Mouse (Mus musculus) stomach, embryonic 15.5 days (tissue): ENCODE measurements around the gene Oas1a. TPM values are rescaled to one million over a fixed set of nuclear protein-coding genes. Genes with fewer than 3 reads are reported as not detected.
"Not testable (repeated sequence)": the region's sequence is repeated elsewhere in the genome, so short reads cannot be mapped to it uniquely, and the experiment has no call there.

Experiments
- ATAC-seq: fragments of 200-750 bp; cut with Nextera tagmentation; 2 replicates; pipeline ENCODE4 v1.8.0; 2017; ENCODE audit warnings: low read depth, moderate number of reproducible peaks, moderate TSS enrichment; ENCODE audit not compliant: insufficient read depth, low FRiP score
- H3K27ac ChIP-seq: fragments of 300-500 bp; sonication (generic); 2 replicates; pipeline ENCODE4 v1.5.1; 2015; ENCODE audit warnings: mild to moderate bottlenecking, inconsistent platforms
- H3K27me3 ChIP-seq: fragments of 300-500 bp; sonication (generic); replicated peaks from 2 replicates; pipeline ENCODE4 v1.6.1; 2015; ENCODE audit warnings: inconsistent platforms
- H3K36me3 ChIP-seq: fragments of 300-500 bp; sonication (generic); 2 replicates; pipeline ENCODE4 v1.6.1; 2015; ENCODE audit warnings: inconsistent platforms
- H3K4me1 ChIP-seq: fragments of 300-500 bp; sonication (generic); 2 replicates; pipeline ENCODE4 v1.6.1; 2015; ENCODE audit warnings: inconsistent platforms
- H3K4me2 ChIP-seq: fragments of 300-500 bp; sonication (generic); 2 replicates; pipeline ENCODE4 v1.6.1; 2015; ENCODE audit warnings: mild to moderate bottlenecking, inconsistent platforms
- H3K4me3 ChIP-seq: fragments of 300-500 bp; sonication (generic); replicated peaks from 2 replicates; pipeline ENCODE4 v1.5.1; 2015; ENCODE audit warnings: inconsistent platforms
- H3K9ac ChIP-seq: fragments of 300-500 bp; sonication (generic); 2 replicates; pipeline ENCODE4 v1.6.1; 2015; ENCODE audit warnings: inconsistent platforms
- H3K9me3 ChIP-seq: fragments of 300-500 bp; sonication (generic); 2 replicates; pipeline ENCODE4 v1.6.1; 2016; ENCODE audit warnings: inconsistent platforms
- whole genome bisulfite sequencing: fragments of 180-500 bp; shearing (Covaris S2); methylation state at CpG from one replicate; pipeline ENCODE4 v1.1.7; 2015; 5-methylcytosine and 5-hydroxymethylcytosine counted together
- polyA plus RNA-seq: library from polyadenylated mRNA; unstranded; fragments of >200 nt; fragmentation: Nextera tagmentation; extraction: Ambion mirVana; gene quantifications from 2 replicates; pipeline ENCODE4 v1.2.1, GENCODE M21; 2015

Oas1a gene
- polyA plus RNA-seq, 1 experiment from 2014 or later, result 4.6 TPM

DNA sequence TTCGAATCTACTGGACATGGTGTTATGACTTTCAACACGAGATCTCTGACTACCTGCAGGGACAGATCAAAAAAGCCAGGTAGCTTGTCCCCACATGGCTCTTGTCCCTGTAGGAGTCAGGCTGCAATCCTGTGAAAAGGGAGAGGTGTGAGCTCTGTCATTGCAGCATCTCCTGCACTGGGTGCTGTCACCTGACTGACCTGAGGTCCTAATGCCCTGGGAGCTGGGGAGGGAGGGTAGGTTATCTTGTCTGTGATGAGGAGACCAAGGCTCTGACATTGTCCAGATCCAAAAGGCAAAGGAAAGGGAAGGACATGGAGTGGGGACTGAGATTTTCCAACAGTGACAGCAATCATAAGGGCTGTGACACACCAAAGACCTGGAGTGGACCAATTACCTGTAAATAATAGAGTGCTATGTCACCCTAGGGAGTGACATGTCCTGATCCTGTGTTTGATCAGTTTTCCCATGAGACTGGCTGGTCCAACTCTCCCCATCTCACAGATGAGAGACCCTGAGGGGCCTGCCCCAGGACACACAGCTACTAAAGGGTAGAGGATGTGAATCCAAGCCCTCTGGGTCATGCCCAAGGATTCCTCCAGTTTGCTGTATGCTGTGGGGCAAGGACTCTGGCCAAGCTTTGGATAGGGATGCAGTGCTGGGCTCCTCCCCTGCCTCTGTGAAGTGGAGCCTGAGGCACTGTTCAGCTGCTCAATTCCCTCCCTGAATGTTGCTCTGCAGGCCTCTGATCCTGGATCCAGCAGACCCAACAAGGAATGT is 12.0 kb upstream of the Oas1a start:
- H3K9ac ChIP-seq, H3K27ac ChIP-seq, H3K4me3 ChIP-seq, H3K4me1 ChIP-seq, H3K36me3 ChIP-seq, H3K27me3 ChIP-seq, ATAC-seq, H3K9me3 ChIP-seq, H3K4me2 ChIP-seq: not testable (repeated sequence)
- WGBS, result 62% methylated on average over 2 of the region's 2 CpGs

DNA sequence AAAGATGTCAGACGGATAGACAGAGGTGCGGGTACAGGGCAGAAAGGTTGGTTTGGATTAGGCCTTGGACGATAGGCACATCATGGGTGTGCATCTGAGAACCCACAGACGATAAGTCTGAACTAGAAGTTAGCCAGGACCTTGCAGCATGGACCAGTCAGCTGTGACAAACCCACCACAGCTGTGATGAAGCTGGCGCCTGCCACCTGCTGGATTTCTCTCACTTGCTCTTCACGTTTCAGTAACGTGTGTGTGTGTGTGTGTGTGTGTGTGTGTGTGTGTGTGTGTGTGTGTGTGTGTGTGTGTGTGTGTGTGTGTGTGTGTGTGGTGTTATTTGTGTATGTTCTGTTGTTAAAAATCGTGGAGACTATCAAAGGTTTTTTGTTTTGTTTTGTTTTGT is 6.9 kb upstream of the Oas1a start, which contains the start of gene Oas1d:
Oas1d (plus strand) TSS at position 333 of the 400 bp plus-strand sequence.
- ATAC-seq, H3K27me3 ChIP-seq, H3K4me1 ChIP-seq, H3K9me3 ChIP-seq, H3K9ac ChIP-seq, H3K4me2 ChIP-seq, H3K36me3 ChIP-seq, H3K27ac ChIP-seq, H3K4me3 ChIP-seq: not testable (repeated sequence)
- 43% methylated on average over 8 of the region's 8 CpGs for WGBS

DNA sequence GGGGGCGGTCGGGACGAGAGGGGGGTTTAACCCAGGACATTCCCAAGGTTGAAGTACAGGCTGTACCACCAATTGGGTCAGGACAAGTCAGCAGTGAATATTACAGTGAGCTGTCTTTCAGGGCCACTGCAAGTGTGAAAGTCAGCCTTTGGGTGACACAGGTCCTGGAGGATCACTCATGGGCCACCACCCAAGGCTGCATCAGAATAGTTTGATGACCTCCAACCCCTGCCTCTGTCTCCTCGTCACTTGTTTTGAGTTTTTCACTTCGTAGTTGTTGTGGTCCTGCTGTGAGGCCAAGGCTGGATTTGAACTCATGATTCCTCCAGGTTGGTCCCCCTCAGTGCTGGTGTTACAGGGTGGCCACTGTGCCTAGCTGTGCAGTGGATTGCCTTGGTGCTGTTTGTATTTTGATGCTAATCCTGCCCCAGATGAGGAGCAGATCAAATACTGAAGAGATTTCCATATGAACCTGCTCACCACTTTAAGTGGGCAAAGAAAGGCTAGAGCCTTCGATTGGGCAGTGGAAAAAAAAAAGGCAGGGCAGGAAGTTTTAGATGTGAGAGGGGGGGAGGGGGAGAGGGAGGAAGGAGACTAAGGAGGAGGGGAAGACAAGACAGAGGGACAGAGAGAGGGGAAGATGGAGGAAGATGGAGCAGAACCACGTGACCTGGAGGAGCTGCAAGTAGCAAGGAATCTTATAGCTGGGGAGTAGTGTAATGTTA is 1.0 kb upstream of the Oas1a start:
- Histone ChIP-seq H3K9me3 (no peaks in the 10 kb centered on the region), H3K4me1 (no peaks in the 10 kb centered on the region), H3K4me2 (no peak overlapping the region), H3K27me3 (no peaks in the 10 kb centered on the region), H3K27ac (no peak overlapping the region), H3K4me3 (no peak overlapping the region), H3K9ac (no peak overlapping the region), H3K36me3 (no peaks in the 10 kb centered on the region)
- WGBS, result 46% methylated on average over 7 of the region's 7 CpGs
- no peak for ATAC-seq

DNA sequence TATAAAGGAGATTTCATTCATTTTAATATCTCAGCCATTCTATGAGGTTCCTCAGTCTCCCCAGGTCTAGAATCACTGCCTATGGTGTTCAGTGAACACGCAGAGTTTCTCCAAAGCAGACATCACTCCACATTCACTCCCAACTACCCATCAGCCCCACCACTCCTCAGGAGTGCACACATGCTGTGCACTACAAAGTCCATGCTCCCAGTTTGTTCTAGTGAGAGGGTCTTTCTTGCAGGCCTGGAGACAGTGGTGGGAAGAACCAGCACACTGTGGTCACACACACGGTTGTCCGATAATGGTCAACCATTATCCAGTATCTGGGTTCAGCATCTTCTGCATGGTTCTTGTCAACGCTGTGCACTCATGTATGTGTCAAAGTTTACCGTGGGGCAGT is 5.3 kb downstream of the Oas1a start:
- Histone ChIP-seq H3K36me3 (no peaks in the 10 kb centered on the region), H3K4me2 (no peak overlapping the region), H3K4me3 (no peak overlapping the region), H3K4me1 (no peaks in the 10 kb centered on the region), H3K27ac (no peak overlapping the region), H3K9me3 (no peaks in the 10 kb centered on the region), H3K27me3 (no peaks in the 10 kb centered on the region), H3K9ac (no peak overlapping the region)
- ATAC-seq, result no peak
- WGBS, result 91% methylated on average over 5 of the region's 5 CpGs

DNA sequence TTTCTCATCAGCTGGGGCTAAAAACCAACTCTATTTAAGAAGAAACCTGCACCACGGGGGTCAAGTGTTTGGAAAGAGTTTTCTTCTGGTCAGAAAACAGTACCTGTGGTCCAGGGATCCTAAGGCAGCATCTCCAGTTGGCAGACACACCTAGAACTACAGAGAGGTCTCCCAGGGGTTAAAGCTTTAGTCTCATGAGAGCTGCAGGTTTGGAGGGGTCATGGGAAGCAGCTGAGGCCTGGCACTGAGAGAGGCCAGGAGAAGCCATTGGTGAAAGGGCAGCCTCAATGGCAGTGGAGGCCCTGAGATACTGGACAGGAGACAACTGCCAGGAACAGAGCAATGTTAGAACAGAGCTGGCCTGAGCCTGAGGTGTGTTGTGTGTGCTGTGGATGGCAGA is 6.7 kb downstream of the Oas1a start:
- Histone ChIP-seq H3K36me3 (no peaks in the 10 kb centered on the region), H3K27me3 (no peaks in the 10 kb centered on the region), H3K4me1 (no peaks in the 10 kb centered on the region), H3K27ac (no peak overlapping the region), H3K4me2 (no peak overlapping the region), H3K9me3 (no peaks in the 10 kb centered on the region), H3K9ac (no peak overlapping the region), H3K4me3 (no peak overlapping the region)
- 45% methylated on average over 1 of the region's 1 CpGs for WGBS
- no peak for ATAC-seq

DNA sequence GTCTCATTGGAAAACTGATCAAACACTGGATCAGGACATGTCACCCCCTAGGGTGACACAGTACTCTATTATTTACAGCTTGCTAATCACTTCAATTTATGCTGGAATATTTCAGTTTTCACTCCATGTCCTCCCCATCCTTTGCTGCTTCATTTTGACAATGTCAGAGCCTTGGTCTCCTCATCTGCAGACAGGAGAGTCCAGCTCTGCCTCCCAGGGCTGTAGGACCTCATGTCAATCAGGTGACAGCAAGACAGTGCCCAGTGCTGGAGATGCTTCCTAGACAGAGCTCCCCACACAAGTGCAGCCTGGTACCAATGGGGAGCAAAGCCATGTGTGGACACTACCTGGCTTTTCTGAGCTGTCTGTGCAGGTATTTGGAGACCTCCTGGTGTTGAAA is 8.6 kb downstream of the Oas1a start:
- no peak overlapping the region for H3K27ac ChIP-seq
- no peak for ATAC-seq

DNA sequence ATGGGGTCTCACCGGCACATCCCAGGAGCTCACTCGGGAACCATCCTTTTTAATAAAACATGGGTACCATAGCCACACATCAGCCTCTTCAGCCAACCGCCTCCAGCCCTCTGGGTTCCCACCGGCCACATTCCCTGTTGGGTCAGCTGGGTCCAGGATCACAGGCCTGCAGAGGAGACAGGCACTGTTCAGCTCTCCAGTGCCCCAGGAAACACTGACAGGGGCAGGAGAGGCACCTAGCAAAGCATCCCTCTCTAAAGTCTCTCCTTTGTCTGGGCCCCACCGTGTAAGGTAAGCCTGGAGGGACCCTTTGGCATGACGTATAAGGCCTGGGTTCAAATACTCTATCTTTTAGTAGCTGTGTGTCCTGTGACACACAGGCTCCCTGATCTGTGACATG is 9.0 kb downstream of the Oas1a start:
- 86% methylated on average over 6 of the region's 6 CpGs for WGBS

More for the DNA sequence above, 8.6 kb downstream of the Oas1a start:
- Histone ChIP-seq H3K9me3 (no peaks in the 10 kb centered on the region), H3K4me2 (no peak overlapping the region), H3K4me3 (no peak overlapping the region), H3K4me1 (no peaks in the 10 kb centered on the region), H3K36me3 (no peaks in the 10 kb centered on the region), H3K9ac (no peak overlapping the region), H3K27me3 (no peaks in the 10 kb centered on the region)

DNA sequence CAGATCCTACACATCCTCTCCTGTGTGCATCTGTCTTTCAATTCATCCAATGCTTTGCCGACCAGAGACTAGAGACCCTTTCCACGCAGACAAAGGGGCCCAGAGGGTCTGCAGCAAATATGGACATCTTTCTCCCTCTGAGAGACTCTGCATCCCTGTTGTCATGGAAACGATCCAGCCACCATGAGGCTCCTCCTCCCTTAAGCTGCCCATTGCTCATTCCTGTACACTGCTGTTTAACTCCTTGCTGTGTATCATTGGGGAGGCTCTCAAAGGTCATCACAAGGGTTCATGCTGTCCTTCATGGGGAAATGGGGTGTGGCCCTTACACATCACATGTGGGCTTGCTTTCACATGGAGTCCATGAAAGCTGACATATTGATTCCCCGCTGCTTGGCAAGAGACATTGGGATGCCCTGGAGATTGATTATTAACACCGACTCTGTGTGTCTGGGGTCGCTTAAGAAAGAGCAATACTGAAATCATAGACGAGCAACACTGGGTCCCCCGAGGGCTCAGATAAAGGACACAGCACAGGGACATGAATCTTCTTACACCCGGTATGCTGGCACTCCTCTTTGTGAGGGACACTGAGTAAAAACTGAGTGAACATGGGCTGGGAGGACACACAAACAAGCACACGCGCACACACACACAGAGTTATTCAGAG is 12.0 kb downstream of the Oas1a start:
- H3K9ac ChIP-seq, result no peak overlapping the region
- no peaks in the 10 kb centered on the region for H3K4me1 ChIP-seq
- H3K36me3 ChIP-seq, result no peaks in the 10 kb centered on the region
- no peak overlapping the region for H3K4me2 ChIP-seq
- no peak overlapping the region for H3K4me3 ChIP-seq
- no peaks in the 10 kb centered on the region for H3K27me3 ChIP-seq
- WGBS, result 83% methylated on average over 11 of the region's 11 CpGs
- no peak overlapping the region for H3K27ac ChIP-seq
- no peaks in the 10 kb centered on the region for H3K9me3 ChIP-seq
- no peak for ATAC-seq

More for the DNA sequence above, 9.0 kb downstream of the Oas1a start:
- Histone ChIP-seq H3K4me3 (no peak overlapping the region), H3K4me2 (no peak overlapping the region), H3K36me3 (no peaks in the 10 kb centered on the region), H3K9me3 (no peaks in the 10 kb centered on the region), H3K27ac (no peak overlapping the region), H3K4me1 (no peaks in the 10 kb centered on the region), H3K9ac (no peak overlapping the region), H3K27me3 (no peaks in the 10 kb centered on the region)
- ATAC-seq, result no peak

DNA sequence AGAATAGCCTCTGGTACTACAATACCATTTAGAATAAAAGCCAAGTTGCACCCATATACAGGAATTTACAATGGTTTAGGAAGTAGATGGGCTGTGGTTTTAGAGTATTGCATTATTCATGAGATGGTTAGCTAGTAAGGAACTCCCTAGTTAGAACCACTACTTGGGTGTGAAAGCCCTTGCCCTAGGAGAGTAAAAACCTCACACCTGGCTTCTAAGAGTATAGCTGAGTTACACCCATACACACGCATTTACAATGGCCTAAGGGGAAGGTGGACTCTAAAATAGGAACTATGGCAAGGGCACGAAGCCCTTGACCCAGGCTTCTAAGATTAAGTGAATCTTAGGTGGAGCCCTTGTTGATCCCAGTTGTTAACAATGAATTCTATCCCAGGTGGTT is 12.6 kb downstream of the Oas1a start:
- H3K9ac ChIP-seq, ATAC-seq, H3K4me2 ChIP-seq, H3K4me1 ChIP-seq, H3K4me3 ChIP-seq, H3K36me3 ChIP-seq, H3K27ac ChIP-seq, H3K27me3 ChIP-seq, H3K9me3 ChIP-seq: not testable (repeated sequence)
- 73% methylated on average over 2 of the region's 2 CpGs for WGBS

DNA sequence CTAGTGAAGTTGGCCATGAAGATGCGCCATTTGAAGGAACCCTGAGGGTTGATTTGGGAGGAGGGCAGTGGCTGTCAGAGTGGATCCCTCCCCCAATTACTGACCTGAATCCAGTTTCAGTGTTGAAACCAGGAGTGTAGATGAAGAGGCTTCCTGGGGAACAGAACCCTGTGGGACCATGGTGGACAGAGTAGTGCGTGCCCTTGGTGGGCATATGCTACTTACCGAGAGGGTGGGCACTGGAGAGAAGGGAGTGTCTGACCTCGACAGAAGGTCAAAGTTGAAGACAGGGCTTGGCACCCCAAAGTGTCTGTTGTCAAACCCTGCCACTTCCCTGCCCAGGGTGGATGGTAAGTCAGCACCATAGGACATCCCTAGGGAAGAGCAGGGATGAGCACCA is 13.5 kb downstream of the Oas1a start:
- not testable (repeated sequence) for H3K4me2 ChIP-seq, ATAC-seq, H3K4me1 ChIP-seq, H3K36me3 ChIP-seq, H3K9ac ChIP-seq, H3K27me3 ChIP-seq, H3K9me3 ChIP-seq, H3K27ac ChIP-seq, H3K4me3 ChIP-seq
- WGBS, result 89% methylated on average over 4 of the region's 4 CpGs

DNA sequence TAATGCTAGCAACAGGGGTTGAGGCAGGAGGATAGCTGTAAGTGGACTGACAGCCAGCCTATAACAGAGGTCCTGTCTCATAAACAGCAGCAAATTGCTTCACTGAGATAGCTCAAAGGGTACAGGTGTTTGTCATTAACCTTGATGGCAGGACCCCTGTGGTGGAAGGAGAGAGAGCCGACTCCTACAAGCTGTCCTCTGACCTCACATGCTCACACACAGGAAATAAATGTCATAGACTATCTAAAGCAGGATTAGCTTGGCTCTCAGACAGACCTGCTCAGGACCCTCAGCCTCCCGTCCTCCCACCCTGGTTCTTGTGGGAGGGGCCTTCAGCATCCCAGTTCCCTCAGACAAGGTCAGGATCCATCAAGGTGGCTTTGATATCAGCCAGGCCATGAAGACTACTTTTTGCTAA is 15.1 kb downstream of the Oas1a start:
- 57% methylated on average over 2 of the region's 2 CpGs for WGBS
- Histone ChIP-seq H3K4me3 (no peak overlapping the region), H3K4me1 (no peaks in the 10 kb centered on the region), H3K36me3 (no peaks in the 10 kb centered on the region), H3K9ac (no peak overlapping the region), H3K27ac (no peak overlapping the region), H3K27me3 (no peaks in the 10 kb centered on the region), H3K4me2 (no peak overlapping the region), H3K9me3 (no peaks in the 10 kb centered on the region)
- ATAC-seq, result no peak

DNA sequence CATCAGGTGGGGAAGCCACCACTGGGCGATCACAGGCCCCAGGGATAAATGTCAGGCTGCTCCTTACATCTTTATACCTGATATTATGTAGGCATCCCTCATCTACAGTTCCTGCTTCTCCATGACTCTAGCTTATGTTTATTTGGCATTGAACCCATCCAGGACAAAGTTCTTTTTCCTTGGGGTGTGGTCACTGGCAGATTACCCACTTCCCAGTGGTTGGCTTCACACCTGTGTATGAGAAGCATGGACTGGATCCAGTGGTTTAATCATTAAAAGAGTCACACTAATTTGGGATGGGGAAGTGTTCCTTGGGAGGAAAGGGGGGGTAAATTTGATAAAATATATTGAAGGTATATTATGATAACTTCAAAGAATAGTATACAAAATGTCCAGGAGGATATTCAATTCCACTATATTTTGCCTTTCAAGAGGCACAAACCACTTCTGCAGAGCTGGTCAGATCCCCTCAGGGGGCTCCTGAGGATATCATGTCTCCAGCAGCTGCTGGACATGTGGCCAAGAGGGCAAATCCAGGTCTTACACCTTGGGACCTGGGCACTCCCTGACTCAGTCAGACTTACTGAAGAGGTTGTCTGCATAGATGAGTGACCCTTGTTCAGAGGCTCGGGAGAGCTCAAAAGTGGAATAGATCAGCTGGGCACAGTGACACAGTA is 15.6 kb downstream of the Oas1a start:
- H3K4me2 ChIP-seq, H3K4me1 ChIP-seq, H3K36me3 ChIP-seq, H3K9ac ChIP-seq, H3K9me3 ChIP-seq, ATAC-seq, H3K27me3 ChIP-seq, H3K27ac ChIP-seq, H3K4me3 ChIP-seq: not testable (repeated sequence)
- WGBS, result 87% methylated on average over 2 of the region's 2 CpGs
